Mouse (Mus musculus) myocyte (in vitro differentiated cells): ENCODE measurements around the gene Ngdn. TPM values are rescaled to one million over a fixed set of nuclear protein-coding genes. Genes with fewer than 3 reads are reported as not detected.
"Not testable (repeated sequence)": the region's sequence is repeated elsewhere in the genome, so short reads cannot be mapped to it uniquely, and the experiment has no call there.

Source experiments
- H3K27me3 ChIP-seq: one replicate; pipeline ENCODE4 v1.6.1; 2011; ENCODE audit not compliant: control insufficient read depth, insufficient read depth, insufficient read length
- H3K36me3 ChIP-seq: one replicate; pipeline ENCODE4 v1.6.1; 2011; ENCODE audit not compliant: control insufficient read depth, insufficient read depth
- H3K4me2 ChIP-seq: one replicate; pipeline ENCODE4 v1.6.1; 2011; ENCODE audit warnings: low read depth, control low read depth
- H3K4me3 ChIP-seq: one replicate; pipeline ENCODE4 v1.5.1; 2011; ENCODE audit warnings: mild to moderate bottlenecking, control low read depth, moderate library complexity
- H3K79me2 ChIP-seq: one replicate; pipeline ENCODE4 v1.6.1; 2011; ENCODE audit not compliant: control insufficient read depth, insufficient read depth
- H3ac ChIP-seq: one replicate; pipeline ENCODE4 v1.6.1; 2011; ENCODE audit not compliant: control insufficient read depth, insufficient read length
- CEBPB ChIP-seq: IDR thresholded peaks from 2 replicates; pipeline ENCODE4 v1.6.1; 2011; ENCODE audit warnings: mild to moderate bottlenecking, moderate library complexity; ENCODE audit not compliant: poor library complexity, insufficient read depth, severe bottlenecking
- E2F4 ChIP-seq: IDR thresholded peaks from one replicate; pipeline ENCODE4 v1.6.1; 2011; ENCODE audit warnings: mild to moderate bottlenecking, control low read depth, moderate library complexity; ENCODE audit not compliant: insufficient read depth
- MAX ChIP-seq: IDR thresholded peaks from one replicate; pipeline ENCODE4 v1.6.1; 2011; ENCODE audit warnings: low read depth, mild to moderate bottlenecking, control low read depth
- MYOD1 ChIP-seq, 3 experiments: IDR thresholded peaks; one replicate each; pipeline ENCODE4 v1.6.1; 2011; ENCODE audit warnings: control low read depth in 2 of 3, low read depth in 2 of 3, mild to moderate bottlenecking in 2 of 3, moderate library complexity in 1 of 3; ENCODE audit not compliant: insufficient read length in 2 of 3, control insufficient read depth in 1 of 3
- MYOG ChIP-seq, 3 experiments: IDR thresholded peaks; one replicate each; pipeline ENCODE4 v1.6.1; 2011; ENCODE audit warnings: control low read depth in 2 of 3, low read depth in 2 of 3, mild to moderate bottlenecking in 2 of 3; ENCODE audit not compliant: insufficient read length in 2 of 3, control insufficient read depth in 1 of 3, insufficient read depth in 1 of 3
- POLR2A ChIP-seq: IDR thresholded peaks from one replicate; pipeline ENCODE4 v1.6.1; 2011; ENCODE audit warnings: low read depth, mild to moderate bottlenecking, control low read depth, moderate library complexity; ENCODE audit not compliant: insufficient read length
- POLR2AphosphoS2 ChIP-seq: IDR thresholded peaks from one replicate; pipeline ENCODE4 v1.6.1; 2011; ENCODE audit warnings: low read depth, control low read depth; ENCODE audit not compliant: insufficient read length
- REST ChIP-seq: IDR thresholded peaks from one replicate; pipeline ENCODE4 v1.6.1; 2011; ENCODE audit warnings: mild to moderate bottlenecking, control low read depth, moderate library complexity; ENCODE audit not compliant: insufficient read depth, insufficient read length
- SRF ChIP-seq: IDR thresholded peaks from one replicate; pipeline ENCODE4 v1.6.1; 2011; ENCODE audit warnings: low read depth; ENCODE audit not compliant: control insufficient read depth, insufficient read length
- TCF12 ChIP-seq: IDR thresholded peaks from one replicate; pipeline ENCODE4 v1.6.1; 2011; ENCODE audit warnings: mild to moderate bottlenecking, control low read depth; ENCODE audit not compliant: poor library complexity, insufficient read depth, severe bottlenecking
- TCF3 ChIP-seq: IDR thresholded peaks from one replicate; pipeline ENCODE4 v1.6.1; 2011; ENCODE audit warnings: low read depth, control low read depth; ENCODE audit not compliant: insufficient read length
- USF1 ChIP-seq: IDR thresholded peaks from one replicate; pipeline ENCODE4 v1.6.1; 2011; ENCODE audit warnings: low read depth, mild to moderate bottlenecking, control low read depth, moderate library complexity
- polyA plus RNA-seq: library from polyadenylated mRNA; unstranded; fragments of >200 nt; fragmentation: generic; extraction: Trizol; gene quantifications from one replicate; pipeline ENCODE4 v1.2.1, GENCODE M21; 2012; ENCODE audit warnings: missing spikeins

Gene Ngdn
- polyA plus RNA-seq, 1 experiment = 39.4 TPM

GRCm38 (mm10) chr14:54997297-54997696 lies 18.0 kb upstream of the Ngdn start:
- no peak overlapping the region for H3ac ChIP-seq
- H3K4me2 ChIP-seq = peak overlapping the region; percentile 56
- no peaks in the 10 kb centered on the region for H3K36me3 ChIP-seq
- no peak overlapping the region for H3K4me3 ChIP-seq
- H3K79me2 ChIP-seq = no peaks in the 10 kb centered on the region
- TF ChIP-seq POLR2AphosphoS2 = no peak
- TF ChIP-seq MYOG (IDR thresholded peaks at IDR 0.05; ENCODE audit: control insufficient read depth in 1 of 3, insufficient read depth in 1 of 3, insufficient read length in 2 of 3, low read depth in 2 of 3) = peak in 2 of 3 experiments; percentile 31 to 59
- no peak for TF ChIP-seq MAX
- no peak for TF ChIP-seq POLR2A
- peak; percentile 56 for TF ChIP-seq TCF12
- no peak for TF ChIP-seq CEBPB
- peak; percentile 73 to 83 (median 76) for TF ChIP-seq MYOD1 (IDR thresholded peaks at IDR 0.05; ENCODE audit: control insufficient read depth in 1 of 3, insufficient read length in 2 of 3, low read depth in 2 of 3)
- no peak for TF ChIP-seq USF1
- no peak for TF ChIP-seq SRF
- TF ChIP-seq REST = no peak
- no peak for TF ChIP-seq TCF3
- H3K27me3 ChIP-seq = peaks cover 5% of the 10 kb centered on the region

- H3K79me2 ChIP-seq = no peaks in the 10 kb centered on the region
- H3K36me3 ChIP-seq = no peaks in the 10 kb centered on the region
- H3K4me3 ChIP-seq = no peak overlapping the region
- no peak overlapping the region for H3ac ChIP-seq
- TF ChIP-seq REST (no peak), TCF3 (no peak), MYOD1 (IDR thresholded peaks at IDR 0.05; ENCODE audit: control insufficient read depth in 1 of 3, insufficient read length in 2 of 3, low read depth in 2 of 3) (no peak), SRF (no peak), TCF12 (no peak), POLR2AphosphoS2 (no peak), CEBPB (no peak), MYOG (IDR thresholded peaks at IDR 0.05; ENCODE audit: control insufficient read depth in 1 of 3, insufficient read depth in 1 of 3, insufficient read length in 2 of 3, low read depth in 2 of 3) (no peak), POLR2A (no peak), E2F4 (no peak), USF1 (no peak), MAX (no peak)
- no peak overlapping the region for H3K4me2 ChIP-seq
- H3K27me3 ChIP-seq = no peaks in the 10 kb centered on the region
Observed at GRCm38 (mm10) chr14:54998680-54999079, 16.6 kb upstream of the Ngdn start.

GRCm38 (mm10) chr14:54999868-55000267 lies 15.4 kb upstream of the Ngdn start:
- not testable (repeated sequence) for H3K4me3 ChIP-seq

GRCm38 (mm10) chr14:55000814-55001213 lies 14.4 kb upstream of the Ngdn start:
- H3K4me3 ChIP-seq = no peak overlapping the region
- H3K79me2 ChIP-seq = no peaks in the 10 kb centered on the region
- H3K4me2 ChIP-seq = no peak overlapping the region
- TF ChIP-seq USF1 = no peak
- no peak for TF ChIP-seq SRF
- TF ChIP-seq MYOD1 (IDR thresholded peaks at IDR 0.05; ENCODE audit: control insufficient read depth in 1 of 3, insufficient read length in 2 of 3, low read depth in 2 of 3) = no peak
- TF ChIP-seq MYOG (IDR thresholded peaks at IDR 0.05; ENCODE audit: control insufficient read depth in 1 of 3, insufficient read depth in 1 of 3, insufficient read length in 2 of 3, low read depth in 2 of 3) = no peak
- no peak for TF ChIP-seq REST
- TF ChIP-seq MAX = no peak
- no peak for TF ChIP-seq POLR2A
- no peak for TF ChIP-seq CEBPB
- TF ChIP-seq TCF12 = no peak
- no peak for TF ChIP-seq TCF3
- TF ChIP-seq E2F4 = no peak
- H3ac ChIP-seq = no peak overlapping the region
- no peaks in the 10 kb centered on the region for H3K36me3 ChIP-seq
- no peaks in the 10 kb centered on the region for H3K27me3 ChIP-seq

More at GRCm38 (mm10) chr14:54999868-55000267, 15.4 kb upstream of the Ngdn start:
- H3K27me3 ChIP-seq, H3ac ChIP-seq, H3K79me2 ChIP-seq, H3K36me3 ChIP-seq, H3K4me2 ChIP-seq: not testable (repeated sequence)

GRCm38 (mm10) chr14:55001446-55001845 lies 13.8 kb upstream of the Ngdn start:
- Histone ChIP-seq H3K27me3 (no peaks in the 10 kb centered on the region), H3K4me3 (no peak overlapping the region), H3K36me3 (no peaks in the 10 kb centered on the region), H3ac (no peak overlapping the region), H3K4me2 (no peak overlapping the region), H3K79me2 (no peaks in the 10 kb centered on the region)
- no peak for TF ChIP-seq POLR2A
- no peak for TF ChIP-seq POLR2AphosphoS2
